Mouse (Mus musculus) hindbrain, postnatal 0 days (tissue): ENCODE measurements around the gene Slc38a2. TPM values are rescaled to one million over a fixed set of nuclear protein-coding genes. Genes with fewer than 3 reads are reported as not detected.

ENCODE experiments used
- ATAC-seq: fragments of 200-750 bp; cut with Nextera tagmentation; 2 replicates; pipeline ENCODE4 v1.8.0; 2017; ENCODE audit warnings: mild to moderate bottlenecking, moderate TSS enrichment, moderate library complexity
- DNase-seq: peaks from one replicate; pipeline ENCODE4 v3.0.0-alpha.2; 2015; ENCODE audit warnings: low spot score
- H3K27ac ChIP-seq: fragments of 300-500 bp; sonication (generic); 2 replicates; pipeline ENCODE4 v1.5.1; 2014; ENCODE audit warnings: mild to moderate bottlenecking
- H3K27me3 ChIP-seq: fragments of 300-500 bp; sonication (generic); 2 replicates; pipeline ENCODE4 v1.6.1; 2014; ENCODE audit warnings: low read length, mixed read lengths; ENCODE audit not compliant: insufficient read depth
- H3K36me3 ChIP-seq: fragments of 300-500 bp; sonication (generic); 2 replicates; pipeline ENCODE4 v1.6.1; 2014; ENCODE audit warnings: low read length, mixed read lengths; ENCODE audit not compliant: insufficient read depth
- H3K4me1 ChIP-seq: fragments of 300-500 bp; sonication (generic); 2 replicates; pipeline ENCODE4 v1.6.1; 2014; ENCODE audit warnings: antibody characterized with exemption, low read length, mixed read lengths; ENCODE audit not compliant: insufficient read depth
- H3K4me2 ChIP-seq: fragments of 300-500 bp; sonication (generic); 2 replicates; pipeline ENCODE4 v1.6.1; 2014; ENCODE audit warnings: low read depth, mild to moderate bottlenecking, low read length, moderate library complexity, mixed read lengths
- H3K4me3 ChIP-seq: fragments of 300-500 bp; sonication (generic); 2 replicates; pipeline ENCODE4 v1.5.1; 2014; ENCODE audit warnings: low read length
- H3K9ac ChIP-seq: fragments of 300-500 bp; sonication (generic); replicated peaks from 2 replicates; pipeline ENCODE4 v1.6.1; 2014; ENCODE audit warnings: mild to moderate bottlenecking, low read length, moderate library complexity, mixed read lengths
- H3K9me3 ChIP-seq: fragments of 300-500 bp; sonication (generic); 2 replicates; pipeline ENCODE4 v1.6.1; 2016; ENCODE audit warnings: low read length, mixed read lengths
- CTCF ChIP-seq: IDR thresholded peaks from 2 replicates; pipeline ENCODE4 v1.5.1; 2016; ENCODE audit warnings: antibody characterized with exemption, control low read depth, low read depth
- WGBS: fragments of 180-500 bp; shearing (Covaris S2); extraction: QIAGEN DNeasy Blood & Tissue Kit; methylation state at CpG from one replicate; pipeline ENCODE4 v1.1.7; 2014; 5-methylcytosine and 5-hydroxymethylcytosine counted together
- polyA plus RNA-seq: library from polyadenylated mRNA; unstranded; fragments of >200 nt; fragmentation: Nextera tagmentation; extraction: Ambion mirVana; gene quantifications from 2 replicates; pipeline ENCODE4 v1.2.1, GENCODE M21; 2015
- total RNA-seq: library from RNA; depleted of rRNA; stranded (reverse); fragments of >200 nt; gene quantifications from 2 replicates; pipeline ENCODE4 v1.2.3, GENCODE M21; 2014

Gene Slc38a2
- total and polyA plus RNA-seq, 2 experiments from 2014 or later = 74.4 to 85.3 TPM

DNA sequence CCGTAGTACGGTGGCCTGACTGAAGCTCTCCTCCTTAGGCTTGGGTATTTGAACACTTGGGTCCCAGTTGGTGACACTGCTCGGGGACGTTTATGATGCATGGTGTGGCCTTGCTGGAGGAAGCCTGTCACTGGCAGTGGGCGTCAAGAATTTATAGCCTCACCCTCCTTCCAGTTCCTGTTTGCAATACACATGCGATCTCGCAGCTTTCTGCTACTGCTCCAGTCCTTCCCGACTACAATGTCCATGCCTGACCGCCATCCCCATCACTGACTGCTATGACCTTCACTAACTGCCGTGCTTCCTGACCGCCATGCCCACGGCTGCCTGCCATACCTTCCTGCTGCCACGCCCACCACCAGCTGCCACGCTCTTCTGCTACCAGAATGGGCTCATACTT is 44.0 kb downstream of the Slc38a2 start:
- 94% methylated on average over 14 of the region's 14 CpGs for WGBS
- Histone ChIP-seq H3K27me3 (no peaks in the 10 kb centered on the region), H3K36me3 (no peaks in the 10 kb centered on the region), H3K27ac (no peak overlapping the region), H3K9ac (no peak overlapping the region), H3K4me2 (no peak overlapping the region), H3K4me3 (no peak overlapping the region), H3K4me1 (no peaks in the 10 kb centered on the region), H3K9me3 (no peaks in the 10 kb centered on the region)
- no peak for DNase-seq
- no peak for ATAC-seq
- no peak for TF ChIP-seq CTCF

DNA sequence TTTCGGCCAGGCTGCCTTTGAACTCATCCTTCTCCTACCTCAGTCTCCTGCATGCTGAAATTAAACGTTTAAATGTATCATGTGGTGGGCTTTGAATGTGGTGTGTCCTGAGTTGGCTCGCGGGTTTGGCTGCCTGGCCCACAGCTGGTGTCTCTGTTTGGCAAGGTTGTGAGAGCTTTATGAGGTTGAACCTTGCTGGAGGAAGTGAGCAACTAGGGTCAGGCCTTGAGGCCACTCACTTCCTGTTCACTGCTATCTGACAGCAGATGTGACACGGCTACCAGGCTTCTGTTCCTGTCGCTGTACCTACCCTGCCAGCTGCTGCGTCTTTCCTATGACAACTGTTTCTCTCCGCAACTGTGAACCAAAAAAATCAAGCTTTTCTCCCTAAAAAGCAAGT is 44.8 kb downstream of the Slc38a2 start:
- Histone ChIP-seq H3K27ac (no peak overlapping the region), H3K4me3 (no peak overlapping the region), H3K9me3 (no peaks in the 10 kb centered on the region), H3K4me1 (no peaks in the 10 kb centered on the region), H3K36me3 (no peaks in the 10 kb centered on the region), H3K4me2 (no peak overlapping the region), H3K27me3 (no peaks in the 10 kb centered on the region), H3K9ac (no peak overlapping the region)
- 81% methylated on average over 8 of the region's 8 CpGs for WGBS
- DNase-seq = no peak
- no peak for ATAC-seq
- TF ChIP-seq CTCF = no peak

- Histone ChIP-seq H3K4me3 (no peak overlapping the region), H3K4me2 (peak overlapping the region; percentile 16), H3K27ac (no peak overlapping the region), H3K27me3 (no peaks in the 10 kb centered on the region), H3K9ac (no peak overlapping the region), H3K36me3 (no peaks in the 10 kb centered on the region), H3K9me3 (no peaks in the 10 kb centered on the region), H3K4me1 (no peaks in the 10 kb centered on the region)
- DNase-seq (no peak), ATAC-seq (no peak)
- 86% methylated on average over 16 of the region's 16 CpGs for WGBS
- TF ChIP-seq CTCF = no peak
Measured at GRCm38 (mm10) chr15:96653011-96653410, 46.5 kb downstream of the Slc38a2 start.

- peak; percentile 71 for DNase-seq
- H3K4me2 ChIP-seq = peak overlapping the region; percentile 16
- H3K9ac ChIP-seq = no peak overlapping the region
- WGBS = 31% methylated on average over 10 of the region's 10 CpGs
- H3K27ac ChIP-seq = no peak overlapping the region
- no peaks in the 10 kb centered on the region for H3K36me3 ChIP-seq
- H3K4me1 ChIP-seq = no peaks in the 10 kb centered on the region
- H3K9me3 ChIP-seq = no peaks in the 10 kb centered on the region
- H3K27me3 ChIP-seq = no peaks in the 10 kb centered on the region
- H3K4me3 ChIP-seq = no peak overlapping the region
- ATAC-seq = no peak
- TF ChIP-seq CTCF = no peak
Measured at GRCm38 (mm10) chr15:96652531-96652930, 47.0 kb downstream of the Slc38a2 start.

- TF ChIP-seq CTCF = no peak
- Histone ChIP-seq H3K4me2 (no peak overlapping the region), H3K9ac (no peak overlapping the region), H3K36me3 (no peaks in the 10 kb centered on the region), H3K9me3 (no peaks in the 10 kb centered on the region), H3K27ac (no peak overlapping the region), H3K4me3 (no peak overlapping the region), H3K27me3 (no peaks in the 10 kb centered on the region), H3K4me1 (no peaks in the 10 kb centered on the region)
- ATAC-seq (no peak), DNase-seq (no peak)
- WGBS = 39% methylated on average over 13 of the region's 15 CpGs
Measured at GRCm38 (mm10) chr15:96647376-96647775, 52.2 kb downstream of the Slc38a2 start.

DNA sequence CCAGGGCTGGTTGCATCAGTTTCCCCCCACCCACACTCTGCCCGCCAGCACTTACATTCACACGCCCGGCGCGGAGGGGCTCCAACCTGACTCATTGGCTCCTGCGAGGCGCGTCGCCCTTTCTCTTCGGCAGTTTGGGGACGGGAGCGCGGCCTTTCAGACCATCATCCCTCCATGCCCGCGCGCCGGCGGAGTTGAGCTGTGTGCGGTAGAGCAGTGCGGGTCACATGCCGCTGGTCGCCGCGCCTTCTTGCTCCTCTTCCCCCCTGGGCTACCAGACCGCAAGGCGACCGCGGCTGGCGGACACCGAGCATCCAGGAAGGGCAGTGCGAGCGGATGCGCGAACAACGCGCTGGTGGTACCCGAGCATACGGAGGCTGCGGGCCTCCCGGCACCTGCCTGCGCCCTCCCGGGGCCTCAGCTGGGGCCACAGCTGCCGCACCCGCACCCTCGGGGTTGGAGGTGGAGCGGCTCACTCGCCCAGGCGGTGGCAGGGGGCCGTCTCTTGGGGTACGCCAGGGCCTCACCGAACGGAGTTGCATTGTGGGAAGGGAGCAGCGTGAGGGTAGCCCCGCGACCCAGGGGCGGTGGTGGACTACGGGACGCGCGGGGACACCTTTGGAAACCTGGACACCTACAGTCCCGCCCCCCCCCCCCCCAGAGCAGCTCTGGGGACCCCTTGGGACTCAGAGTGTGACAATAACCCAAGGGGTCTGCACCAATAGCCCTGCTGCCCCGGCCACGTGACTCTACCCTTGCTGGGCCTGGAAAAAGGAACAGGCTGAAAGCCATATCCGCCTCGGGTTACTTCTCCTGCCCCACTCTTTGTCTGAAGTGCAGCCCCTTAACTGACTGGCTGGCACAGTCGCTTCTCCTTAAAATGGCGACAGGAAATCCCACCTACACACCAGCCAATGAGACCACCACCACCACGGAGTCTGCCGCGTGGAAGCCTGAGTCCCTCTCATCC is 56.8 kb downstream of the Slc38a2 start, which contains the start of gene Slc38a1:
Gene Slc38a1, minus strand, starts transcription at position 478 of the 970 bp plus-strand sequence.
- under 1% methylated on average over 64 of the region's 70 CpGs for WGBS
- H3K9me3 ChIP-seq = no peaks in the 10 kb centered on the region
- peak; percentile 83 for ATAC-seq

More for the DNA sequence above, 56.8 kb downstream of the Slc38a2 start, which contains the start of gene Slc38a1:
- Histone ChIP-seq H3K27me3 (no peaks in the 10 kb centered on the region), H3K4me1 (peaks cover 9% of the 10 kb centered on the region; the same call in 1 of the 2 replicates), H3K4me3 (peak within 1 kb of the TSS; percentile 69), H3K9ac (peak within 1 kb of the TSS; percentile 95), H3K27ac (peak within 1 kb of the TSS; percentile 100), H3K4me2 (peak within 1 kb of the TSS; percentile 94), H3K36me3 (no peaks in the 10 kb centered on the region)
- TF ChIP-seq CTCF = no peak
- DNase-seq = peak; percentile 91
